Mouse (Mus musculus) frontal cortex, postnatal 36 days (tissue): ENCODE measurements around the gene Pxdc1.

Experiments
- DNase-seq, 2 experiments: peaks; one replicate each; pipeline ENCODE4 v3.0.0; 2022; ENCODE audit warnings: low spot score in 2 of 2

The Pxdc1 gene

GRCm38 (mm10) chr13:34596797-34597196 lies 56.5 kb downstream of the Pxdc1 start:
- DNase-seq: no peak
